Mouse (Mus musculus) thymus, postnatal 10 days (tissue): Measurements from ENCODE around the gene Rnase11.
"Not testable (repeated sequence)": the region's sequence is repeated elsewhere in the genome, so short reads cannot be mapped to it uniquely, and the experiment has no call there.

Experiments
- DNase-seq, 2 experiments: peaks; one replicate each; pipeline ENCODE4 v3.0.0; 2021; ENCODE audit warnings: low spot score in 2 of 2

Gene Rnase11

GRCm38 (mm10) chr14:51081035-51081434 lies 31.1 kb upstream of the Rnase11 start:
- no peak for DNase-seq

- DNase-seq: no peak
These were observed 29.2 kb upstream of the Rnase11 start for GRCm38 (mm10) chr14:51079180-51079579.

- DNase-seq: no peak
These were observed 24.4 kb upstream of the Rnase11 start, which contains the start of gene Olfr750 for GRCm38 (mm10) chr14:51074335-51074734. Gene Olfr750 (minus strand): TSS chr14:51074435.

GRCm38 (mm10) chr14:51069617-51070016 lies 19.7 kb upstream of the Rnase11 start:
- DNase-seq: peak in 1 of 2 experiments; percentile 56

- no peak for DNase-seq
These were observed 19.0 kb upstream of the Rnase11 start for GRCm38 (mm10) chr14:51068956-51069355.

GRCm38 (mm10) chr14:51060761-51061160 lies 10.8 kb upstream of the Rnase11 start:
- DNase-seq: no peak

GRCm38 (mm10) chr14:51057401-51057831 lies 7.5 kb upstream of the Rnase11 start, which contains the start of gene Rnase12:
Gene Rnase12 (minus strand): TSS chr14:51057661.
- DNase-seq: no peak

GRCm38 (mm10) chr14:51054243-51055237 lies 4.6 kb upstream of the Rnase11 start:
- DNase-seq: no peak

GRCm38 (mm10) chr14:51053176-51053575 lies 3.2 kb upstream of the Rnase11 start:
- DNase-seq: no peak

GRCm38 (mm10) chr14:51051941-51052340 lies 2.0 kb upstream of the Rnase11 start:
- DNase-seq: no peak

GRCm38 (mm10) chr14:51047846-51048245 lies 2.1 kb downstream of the Rnase11 start:
- DNase-seq: no peak

- DNase-seq: no peak
These were observed 8.2 kb downstream of the Rnase11 start, which contains the start of gene Rnase9 for GRCm38 (mm10) chr14:51041769-51042168. Gene Rnase9 (minus strand): TSS chr14:51041869.

- DNase-seq: no peak
These were observed 13.7 kb downstream of the Rnase11 start for GRCm38 (mm10) chr14:51036214-51036613.

GRCm38 (mm10) chr14:51035206-51035605 lies 14.8 kb downstream of the Rnase11 start:
- DNase-seq: no peak

GRCm38 (mm10) chr14:51027387-51028155 lies 22.4 kb downstream of the Rnase11 start:
- no peak for DNase-seq

GRCm38 (mm10) chr14:51026391-51027133 lies 23.4 kb downstream of the Rnase11 start:
- DNase-seq: peak; percentile 34 to 63

GRCm38 (mm10) chr14:51024820-51025219 lies 25.1 kb downstream of the Rnase11 start:
- DNase-seq: no peak

- DNase-seq: no peak
These were observed 26.5 kb downstream of the Rnase11 start for GRCm38 (mm10) chr14:51023457-51023856.

GRCm38 (mm10) chr14:51017256-51017655 lies 32.7 kb downstream of the Rnase11 start:
- DNase-seq: no peak

- no peak for DNase-seq
These were observed 34.2 kb downstream of the Rnase11 start for GRCm38 (mm10) chr14:51015780-51016179.

GRCm38 (mm10) chr14:51014724-51015123 lies 35.2 kb downstream of the Rnase11 start:
- DNase-seq: not testable (repeated sequence)
